Mouse (Mus musculus): ENCODE data around the gene Adcy7. TPM values are rescaled to one million over a fixed set of nuclear protein-coding genes. Genes with fewer than 3 reads are reported as not detected.
A peak's percentile ranks its signal among the peaks of the same experiment; 100 is the strongest.

The Adcy7 gene
- polyA plus RNA-seq, 1 experiment from 2014 or later = 3.8 TPM

- Histone ChIP-seq H3K27ac (ENCODE audit: poor library complexity, severe bottlenecking) (peak overlapping the region; percentile 90), H3K36me3 (peaks cover 80% of the 10 kb centered on the region), H3K4me1 (replicated peaks) (peaks cover 37% of the 10 kb centered on the region), H3K9ac (no peak overlapping the region), H3K9me3 (replicated peaks) (no peaks in the 10 kb centered on the region), H3K27me3 (replicated peaks) (no peaks in the 10 kb centered on the region), H3K4me2 (no peak overlapping the region), H3K4me3 (no peak overlapping the region)
- WGBS = 53% methylated on average over 3 of the region's 3 CpGs
- peak; percentile 56; the same call in 1 of the 2 replicates for ATAC-seq (ENCODE audit: insufficient number of reproducible peaks, low FRiP score)
Observed at GRCm38 (mm10) chr8:88334975-88335374, 62.8 kb downstream of the Adcy7 start.

GRCm38 (mm10) chr8:88339221-88339620 is 67.0 kb downstream of the Adcy7 start:
- Histone ChIP-seq H3K4me1 (replicated peaks) (peaks cover 38% of the 10 kb centered on the region), H3K27me3 (replicated peaks) (no peaks in the 10 kb centered on the region), H3K9ac (no peak overlapping the region), H3K4me2 (no peak overlapping the region), H3K36me3 (peaks cover 79% of the 10 kb centered on the region), H3K27ac (ENCODE audit: poor library complexity, severe bottlenecking) (peak overlapping the region; percentile 92), H3K4me3 (no peak overlapping the region), H3K9me3 (replicated peaks) (no peaks in the 10 kb centered on the region)
- ATAC-seq (ENCODE audit: insufficient number of reproducible peaks, low FRiP score) = no peak
- WGBS = 46% methylated on average over 3 of the region's 3 CpGs

GRCm38 (mm10) chr8:88339887-88340695 is 67.9 kb downstream of the Adcy7 start:
- Histone ChIP-seq H3K27ac (ENCODE audit: poor library complexity, severe bottlenecking) (peak overlapping the region; percentile 92), H3K9me3 (replicated peaks) (no peaks in the 10 kb centered on the region), H3K9ac (no peak overlapping the region), H3K4me3 (no peak overlapping the region), H3K36me3 (peaks cover 80% of the 10 kb centered on the region), H3K27me3 (replicated peaks) (no peaks in the 10 kb centered on the region), H3K4me2 (no peak overlapping the region), H3K4me1 (replicated peaks) (peaks cover 29% of the 10 kb centered on the region)
- no peak for ATAC-seq (ENCODE audit: insufficient number of reproducible peaks, low FRiP score)
- WGBS = 56% methylated on average over 2 of the region's 2 CpGs

- Histone ChIP-seq H3K4me3 (no peak overlapping the region), H3K4me1 (replicated peaks) (peaks cover 24% of the 10 kb centered on the region), H3K27ac (ENCODE audit: poor library complexity, severe bottlenecking) (peak overlapping the region; percentile 47; the same call in 1 of the 2 replicates), H3K27me3 (replicated peaks) (no peaks in the 10 kb centered on the region), H3K9ac (no peak overlapping the region), H3K9me3 (replicated peaks) (no peaks in the 10 kb centered on the region), H3K36me3 (peaks cover 80% of the 10 kb centered on the region), H3K4me2 (no peak overlapping the region)
- 87% methylated on average over 4 of the region's 4 CpGs for WGBS
- no peak for ATAC-seq (ENCODE audit: insufficient number of reproducible peaks, low FRiP score)
Observed at GRCm38 (mm10) chr8:88342026-88342425, 69.8 kb downstream of the Adcy7 start.

GRCm38 (mm10) chr8:88349046-88349445 is 76.8 kb downstream of the Adcy7 start:
- H3K27ac ChIP-seq (ENCODE audit: poor library complexity, severe bottlenecking) = peak overlapping the region; percentile 51; the same call in 1 of the 2 replicates
- H3K9me3 ChIP-seq (replicated peaks) = no peaks in the 10 kb centered on the region
- H3K4me1 ChIP-seq (replicated peaks) = no peaks in the 10 kb centered on the region
- ATAC-seq (ENCODE audit: insufficient number of reproducible peaks, low FRiP score) = no peak
- 61% methylated on average over 2 of the region's 2 CpGs for WGBS
- H3K36me3 ChIP-seq = peaks cover 80% of the 10 kb centered on the region
- no peak overlapping the region for H3K4me2 ChIP-seq
- no peak overlapping the region for H3K4me3 ChIP-seq
- H3K9ac ChIP-seq = no peak overlapping the region
- no peaks in the 10 kb centered on the region for H3K27me3 ChIP-seq (replicated peaks)

GRCm38 (mm10) chr8:88357226-88357933 is 85.2 kb downstream of the Adcy7 start:
- no peaks in the 10 kb centered on the region for H3K27me3 ChIP-seq (replicated peaks)
- H3K27ac ChIP-seq (ENCODE audit: poor library complexity, severe bottlenecking) = no peak overlapping the region
- no peak overlapping the region for H3K4me2 ChIP-seq
- ATAC-seq (ENCODE audit: insufficient number of reproducible peaks, low FRiP score) = no peak
- H3K9ac ChIP-seq = 0 out of 2 replicates have a peak overlapping the region, but pooled peaks have one; percentile 48
- peaks cover 16% of the 10 kb centered on the region for H3K4me1 ChIP-seq (replicated peaks)
- WGBS = 76% methylated on average over 5 of the region's 5 CpGs
- no peaks in the 10 kb centered on the region for H3K9me3 ChIP-seq (replicated peaks)
- H3K4me3 ChIP-seq = no peak overlapping the region
- H3K36me3 ChIP-seq = peaks cover 70% of the 10 kb centered on the region

GRCm38 (mm10) chr8:88357946-88358345 is 85.7 kb downstream of the Adcy7 start:
- no peak overlapping the region for H3K27ac ChIP-seq (ENCODE audit: poor library complexity, severe bottlenecking)
- no peak for ATAC-seq (ENCODE audit: insufficient number of reproducible peaks, low FRiP score)
- 0 out of 2 replicates have a peak overlapping the region, but pooled peaks have one; percentile 48 for H3K9ac ChIP-seq
- H3K4me3 ChIP-seq = no peak overlapping the region
- no peaks in the 10 kb centered on the region for H3K9me3 ChIP-seq (replicated peaks)
- H3K27me3 ChIP-seq (replicated peaks) = no peaks in the 10 kb centered on the region
- no peak overlapping the region for H3K4me2 ChIP-seq
- WGBS = 88% methylated on average over 5 of the region's 5 CpGs
- H3K4me1 ChIP-seq (replicated peaks) = peaks cover 20% of the 10 kb centered on the region
- H3K36me3 ChIP-seq = peaks cover 64% of the 10 kb centered on the region

- H3K27ac ChIP-seq (ENCODE audit: poor library complexity, severe bottlenecking) = no peak overlapping the region
- H3K9me3 ChIP-seq (replicated peaks) = no peaks in the 10 kb centered on the region
- peak overlapping the region; percentile 93; the same call in 1 of the 2 replicates for H3K4me3 ChIP-seq
- no peaks in the 10 kb centered on the region for H3K27me3 ChIP-seq (replicated peaks)
- no peak for ATAC-seq (ENCODE audit: insufficient number of reproducible peaks, low FRiP score)
- no peak overlapping the region for H3K9ac ChIP-seq
- peaks cover 45% of the 10 kb centered on the region for H3K36me3 ChIP-seq
- 88% methylated on average over 2 of the region's 2 CpGs for WGBS
- peak overlapping the region; percentile 98 for H3K4me2 ChIP-seq
- peaks cover 22% of the 10 kb centered on the region for H3K4me1 ChIP-seq (replicated peaks)
Observed at GRCm38 (mm10) chr8:88359959-88360358, 87.8 kb downstream of the Adcy7 start.

- H3K4me3 ChIP-seq = peak overlapping the region; percentile 93
- peak; percentile 40; the same call in 1 of the 2 replicates for ATAC-seq (ENCODE audit: insufficient number of reproducible peaks, low FRiP score)
- under 1% methylated on average over 31 of the region's 31 CpGs for WGBS
- peak overlapping the region; percentile 98 for H3K9ac ChIP-seq
- 0 out of 2 replicates have a peak, but pooled peaks cover 4% of the 10 kb centered on the region for H3K27me3 ChIP-seq (replicated peaks)
- peaks cover 22% of the 10 kb centered on the region for H3K4me1 ChIP-seq (replicated peaks)
- no peaks in the 10 kb centered on the region for H3K9me3 ChIP-seq (replicated peaks)
- peak overlapping the region; percentile 84 for H3K27ac ChIP-seq (ENCODE audit: poor library complexity, severe bottlenecking)
- peaks cover 33% of the 10 kb centered on the region for H3K36me3 ChIP-seq
- peak overlapping the region; percentile 98 for H3K4me2 ChIP-seq
Observed at GRCm38 (mm10) chr8:88361044-88361707, 89.0 kb downstream of the Adcy7 start.

- under 1% methylated on average over 91 of the region's 91 CpGs for WGBS
- ATAC-seq (ENCODE audit: insufficient number of reproducible peaks, low FRiP score) = peak; percentile 87
Observed at GRCm38 (mm10) chr8:88361708-88362428, 89.7 kb downstream of the Adcy7 start, which contains the start of gene Brd7. TSS of gene Brd7 (minus strand) at chr8:88362194.

More at GRCm38 (mm10) chr8:88361708-88362428, 89.7 kb downstream of the Adcy7 start, which contains the start of gene Brd7:
- peaks cover 22% of the 10 kb centered on the region for H3K4me1 ChIP-seq (replicated peaks)
- H3K4me2 ChIP-seq = peak within 1 kb of the TSS; percentile 98
- peak within 1 kb of the TSS; percentile 98 for H3K9ac ChIP-seq
- no peaks in the 10 kb centered on the region for H3K9me3 ChIP-seq (replicated peaks)
- H3K27me3 ChIP-seq (replicated peaks) = 0 out of 2 replicates have a peak, but pooled peaks cover 4% of the 10 kb centered on the region
- H3K27ac ChIP-seq (ENCODE audit: poor library complexity, severe bottlenecking) = peak within 1 kb of the TSS; percentile 84
- peaks cover 26% of the 10 kb centered on the region for H3K36me3 ChIP-seq
- H3K4me3 ChIP-seq = peak within 1 kb of the TSS; percentile 93
